ENCODE assay signal across 8 mouse cellular contexts in the genomic region with DNA sequence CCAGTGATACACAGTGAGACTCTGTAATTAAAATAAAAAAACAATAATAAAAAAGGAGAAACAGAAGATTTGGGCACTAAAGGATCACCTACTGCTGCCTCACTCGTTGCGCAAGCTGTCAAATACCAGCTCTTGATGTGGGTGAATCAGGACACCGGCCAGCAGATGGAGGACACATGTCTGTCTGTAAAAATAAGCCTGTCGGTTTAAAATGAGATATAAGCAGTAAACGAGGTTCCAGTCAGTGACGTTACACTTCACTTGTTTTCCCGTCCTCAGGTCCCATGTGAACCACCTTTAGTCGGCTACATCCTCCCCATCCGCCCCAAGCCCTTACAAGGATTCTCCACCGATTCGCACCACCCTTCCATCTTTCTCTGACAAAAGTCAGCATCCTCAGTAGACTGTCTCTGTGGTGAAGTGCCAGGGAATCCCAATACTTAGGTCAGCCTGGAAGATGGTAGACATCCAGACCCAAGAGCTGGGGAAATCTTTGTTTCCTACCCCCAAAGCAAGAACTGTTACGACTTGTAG. TPM values are rescaled to one million over a fixed set of nuclear protein-coding genes. Genes with fewer than 3 reads are reported as not detected.
DNase-seq lines count a peak whose midpoint lies in the region; ATAC-seq lines count a peak whose summit lies in the region.

No protein-coding gene starts in this region.

- H3K4me2 ChIP-seq in forebrain, embryonic 13.5 days = peak overlapping the region; percentile 85
- peak overlapping the region; percentile 86 for H3K4me2 ChIP-seq in limb, embryonic 13.5 days (replicated peaks)
- H3K4me2 ChIP-seq in neural tube, embryonic 12.5 days (replicated peaks) = peak overlapping the region; percentile 81

- H3K36me3 ChIP-seq in forebrain, embryonic 13.5 days (ENCODE audit: poor library complexity, severe bottlenecking) = peaks cover 30% of the 10 kb centered on the region
- H3K36me3 ChIP-seq in limb, embryonic 13.5 days = peaks cover 29% of the 10 kb centered on the region
- peaks cover 22% of the 10 kb centered on the region for H3K36me3 ChIP-seq in neural tube, embryonic 12.5 days

- H3K4me3 ChIP-seq in forebrain, embryonic 13.5 days = peak overlapping the region; percentile 87
- peak overlapping the region; percentile 72 for H3K4me3 ChIP-seq in limb, embryonic 13.5 days
- peak overlapping the region; percentile 85 for H3K4me3 ChIP-seq in neural tube, embryonic 12.5 days

- H3K4me1 ChIP-seq in forebrain, embryonic 13.5 days = peaks cover 20% of the 10 kb centered on the region
- H3K4me1 ChIP-seq in limb, embryonic 13.5 days = peaks cover 9% of the 10 kb centered on the region; the same call in 1 of the 2 replicates
- peaks cover 7% of the 10 kb centered on the region for H3K4me1 ChIP-seq in neural tube, embryonic 12.5 days

- H3K9ac ChIP-seq in forebrain, embryonic 13.5 days = peak overlapping the region; percentile 84
- H3K9ac ChIP-seq in limb, embryonic 13.5 days = peak overlapping the region; percentile 76
- peak overlapping the region; percentile 70 for H3K9ac ChIP-seq in neural tube, embryonic 12.5 days

- peak; percentile 71 for ATAC-seq in frontal cortex, adult (ENCODE audit: low TSS enrichment)
- peak; percentile 65 for ATAC-seq in forebrain, embryonic 13.5 days
- ATAC-seq in limb, embryonic 13.5 days (ENCODE audit: low FRiP score, low read depth) = peak; percentile 67
- peak; percentile 67 for ATAC-seq in neural tube, embryonic 12.5 days (ENCODE audit: low FRiP score, low read depth)

- DNase-seq in frontal cortex, postnatal 10 days (ENCODE audit: low spot score in 2 of 2) = no peak
- DNase-seq in right cerebral cortex, adult 2 months (ENCODE audit: low spot score in 2 of 2) = peak; percentile 51 to 60
- DNase-seq in right cerebral cortex, postnatal 14 days = no peak
- no peak for DNase-seq in cerebellum, adult 8-10 months

- H3K27ac ChIP-seq in forebrain, embryonic 13.5 days = peak overlapping the region; percentile 75
- no peak overlapping the region for H3K27ac ChIP-seq in limb, embryonic 13.5 days
- H3K27ac ChIP-seq in neural tube, embryonic 12.5 days = peak overlapping the region; percentile 75; the same call in 1 of the 2 replicates

- no peaks in the 10 kb centered on the region for H3K27me3 ChIP-seq in forebrain, embryonic 13.5 days
- no peaks in the 10 kb centered on the region for H3K27me3 ChIP-seq in limb, embryonic 13.5 days
- H3K27me3 ChIP-seq in neural tube, embryonic 12.5 days (replicated peaks) = no peaks in the 10 kb centered on the region

- no peaks in the 10 kb centered on the region for H3K9me3 ChIP-seq in forebrain, embryonic 13.5 days (replicated peaks)
- H3K9me3 ChIP-seq in limb, embryonic 13.5 days = no peaks in the 10 kb centered on the region
- no peaks in the 10 kb centered on the region for H3K9me3 ChIP-seq in neural tube, embryonic 12.5 days

- WGBS in forebrain, embryonic 13.5 days = 19% methylated on average over 12 of the region's 12 CpGs
- WGBS in limb, embryonic 13.5 days = 19% methylated on average over 12 of the region's 12 CpGs
- 22% methylated on average over 12 of the region's 12 CpGs for WGBS in neural tube, embryonic 12.5 days

RNA-seq across cellular contexts. Expression of a gene that starts 0.5 kb away (rescaled TPM):
- polyA plus RNA-seq in forebrain, embryonic 13.5 days (2015; fragmentation: Nextera tagmentation; extraction: Ambion mirVana) = 86.9 and 95.8 TPM in 2 replicates
- 67.2 and 69.9 TPM in 2 replicates for polyA plus RNA-seq in limb, embryonic 13.5 days (2015; fragmentation: Nextera tagmentation; extraction: Ambion mirVana)
- polyA plus RNA-seq in neural tube, embryonic 12.5 days (2016; fragmentation: Nextera tagmentation; extraction: Ambion mirVana) = 85.2 and 86.6 TPM in 2 replicates

RNA-seq across cellular contexts. Expression of a gene that starts 20.0 kb away (rescaled TPM):
- polyA plus RNA-seq in forebrain, embryonic 13.5 days (2015; fragmentation: Nextera tagmentation; extraction: Ambion mirVana) = 182 and 187 TPM in 2 replicates
- polyA plus RNA-seq in limb, embryonic 13.5 days (2015; fragmentation: Nextera tagmentation; extraction: Ambion mirVana) = 156 and 165 TPM in 2 replicates
- polyA plus RNA-seq in neural tube, embryonic 12.5 days (2016; fragmentation: Nextera tagmentation; extraction: Ambion mirVana) = 135 and 139 TPM in 2 replicates

RNA-seq across cellular contexts. Expression of a gene that starts 30.3 kb away (rescaled TPM):
- 0.57 and 0.63 TPM in 2 replicates for polyA plus RNA-seq in forebrain, embryonic 13.5 days (2015; fragmentation: Nextera tagmentation; extraction: Ambion mirVana)
- polyA plus RNA-seq in limb, embryonic 13.5 days (2015; fragmentation: Nextera tagmentation; extraction: Ambion mirVana) = 0.08 TPM in 1 of 2 replicates, not detected in the other
- 0.65 and 0.84 TPM in 2 replicates for polyA plus RNA-seq in neural tube, embryonic 12.5 days (2016; fragmentation: Nextera tagmentation; extraction: Ambion mirVana)

Comparison
In these comparisons a context has a peak if more than half of its experiments do, and no peak if none do; other contexts are left out.
1. DNase-seq: peak in right cerebral cortex, adult 2 months (2 of 2); none in frontal cortex, postnatal 10 days (0 of 2), right cerebral cortex, postnatal 14 days (single experiment) and cerebellum, adult 8-10 months (single experiment).
2. Peak in every context shown above with its lines, with median percentiles within 50 percentile points of each other: ATAC-seq, H3K4me2 ChIP-seq, H3K4me3 ChIP-seq and H3K9ac ChIP-seq.